Mouse (Mus musculus): Measurements from ENCODE around the gene Srms. TPM values are rescaled to one million over a fixed set of nuclear protein-coding genes. Genes with fewer than 3 reads are reported as not detected.

The Srms gene
- polyA plus RNA-seq, 1 experiment from 2014 or later: 0.22 TPM

DNA sequence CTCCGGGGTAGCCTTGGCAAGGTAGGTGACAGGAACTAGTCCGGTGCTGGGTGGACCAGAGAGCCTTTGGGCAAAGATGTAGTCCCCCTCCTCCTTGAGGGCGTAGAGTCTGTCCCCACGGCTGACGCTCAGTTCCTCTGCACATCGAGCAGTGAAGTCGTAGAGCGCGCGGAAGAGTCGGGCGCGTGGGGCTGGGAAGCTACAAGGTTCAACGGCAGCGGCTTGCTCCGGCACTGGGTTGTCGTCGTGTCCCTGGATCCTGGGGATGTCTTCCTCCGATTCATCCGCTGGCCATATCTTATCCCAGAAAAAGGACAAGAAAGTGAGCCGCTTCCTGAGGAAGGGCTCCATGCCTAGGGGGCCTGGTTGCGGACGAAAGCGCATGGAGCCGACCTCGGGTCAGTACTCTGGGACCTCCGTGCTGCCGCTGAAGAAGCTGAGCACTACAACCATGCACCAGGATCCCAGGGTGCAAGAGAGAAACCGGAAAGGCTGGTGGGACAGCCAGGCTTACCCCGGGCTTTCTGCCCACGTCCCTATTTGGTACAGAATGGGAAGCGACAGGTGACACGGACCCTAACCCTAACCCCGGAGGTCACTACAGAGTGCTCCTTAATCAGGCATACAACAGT is 480 bp downstream of the Srms start:
- H3K9me3 ChIP-seq (ENCODE audit: control insufficient read depth, low read length): no peaks in the 10 kb centered on the region
- DNase-seq (ENCODE audit: low spot score) (peak; percentile 43), ATAC-seq (ENCODE audit: low FRiP score) (no peak)
- 0 out of 2 replicates have a peak overlapping the region, but pooled peaks have one; percentile 37 for H3K9ac ChIP-seq (ENCODE audit: low read depth, low read length)
- 5% methylated on average over 34 of the region's 34 CpGs for WGBS
- no peak overlapping the region for H3K27ac ChIP-seq (ENCODE audit: low read depth, low read length)
- H3K27me3 ChIP-seq (ENCODE audit: control insufficient read depth, insufficient read depth, low read length): peaks cover 35% of the 10 kb centered on the region
- no peaks in the 10 kb centered on the region for H3K36me3 ChIP-seq (ENCODE audit: control insufficient read depth, insufficient read depth, low read length)
- H3K4me1 ChIP-seq (replicated peaks; ENCODE audit: control insufficient read depth, insufficient read depth, low read length): peaks cover 11% of the 10 kb centered on the region
- peak overlapping the region; percentile 24 for H3K4me3 ChIP-seq (ENCODE audit: low read depth, low read length)
- peak overlapping the region; percentile 54 for H3K4me2 ChIP-seq (replicated peaks; ENCODE audit: low read depth, low read length)

DNA sequence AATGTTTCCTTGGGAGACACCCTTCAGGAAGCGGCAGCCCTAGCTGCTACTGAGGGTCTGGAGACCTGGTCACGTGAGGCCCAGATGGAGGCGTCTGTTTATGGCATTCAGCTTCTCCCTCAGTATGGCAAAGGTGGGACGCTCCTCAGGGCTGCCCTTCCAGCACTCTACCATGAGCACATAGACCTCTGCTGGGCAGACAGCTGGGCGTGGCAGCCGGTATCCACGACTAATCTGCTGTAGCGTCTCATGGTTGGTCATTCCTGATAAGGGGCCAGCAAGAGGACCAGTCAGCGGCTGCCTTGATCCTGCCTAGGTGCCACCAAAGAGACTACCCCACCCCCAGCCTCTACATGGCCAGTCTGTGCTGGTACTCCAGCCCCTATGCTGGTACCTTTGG is 6.9 kb downstream of the Srms start:
- no peak for ATAC-seq (ENCODE audit: low FRiP score)
- no peak overlapping the region for H3K27ac ChIP-seq (ENCODE audit: low read depth, low read length)

GRCm38 (mm10) chr2:181205678-181206077 is 7.3 kb downstream of the Srms start:
- no peak overlapping the region for H3K4me2 ChIP-seq (replicated peaks; ENCODE audit: low read depth, low read length)
- 0 out of 2 replicates have a peak, but pooled peaks cover 2% of the 10 kb centered on the region for H3K27me3 ChIP-seq (ENCODE audit: control insufficient read depth, insufficient read depth, low read length)
- WGBS: 83% methylated on average over 5 of the region's 5 CpGs
- no peaks in the 10 kb centered on the region for H3K36me3 ChIP-seq (ENCODE audit: control insufficient read depth, insufficient read depth, low read length)
- H3K4me1 ChIP-seq (replicated peaks; ENCODE audit: control insufficient read depth, insufficient read depth, low read length): no peaks in the 10 kb centered on the region
- DNase-seq (ENCODE audit: low spot score) (no peak), ATAC-seq (ENCODE audit: low FRiP score) (no peak)
- no peaks in the 10 kb centered on the region for H3K9me3 ChIP-seq (ENCODE audit: control insufficient read depth, low read length)
- H3K9ac ChIP-seq (ENCODE audit: low read depth, low read length): no peak overlapping the region
- H3K4me3 ChIP-seq (ENCODE audit: low read depth, low read length): no peak overlapping the region
- H3K27ac ChIP-seq (ENCODE audit: low read depth, low read length): no peak overlapping the region

More for the DNA sequence above, 6.9 kb downstream of the Srms start:
- H3K4me2 ChIP-seq (replicated peaks; ENCODE audit: low read depth, low read length): no peak overlapping the region
- H3K27me3 ChIP-seq (ENCODE audit: control insufficient read depth, insufficient read depth, low read length): peaks cover 4% of the 10 kb centered on the region; the same call in 1 of the 2 replicates
- H3K4me1 ChIP-seq (replicated peaks; ENCODE audit: control insufficient read depth, insufficient read depth, low read length): no peaks in the 10 kb centered on the region
- no peaks in the 10 kb centered on the region for H3K36me3 ChIP-seq (ENCODE audit: control insufficient read depth, insufficient read depth, low read length)
- H3K9me3 ChIP-seq (ENCODE audit: control insufficient read depth, low read length): no peaks in the 10 kb centered on the region
- no peak for DNase-seq (ENCODE audit: low spot score)
- WGBS: 78% methylated on average over 9 of the region's 9 CpGs
- H3K9ac ChIP-seq (ENCODE audit: low read depth, low read length): no peak overlapping the region
- no peak overlapping the region for H3K4me3 ChIP-seq (ENCODE audit: low read depth, low read length)

DNA sequence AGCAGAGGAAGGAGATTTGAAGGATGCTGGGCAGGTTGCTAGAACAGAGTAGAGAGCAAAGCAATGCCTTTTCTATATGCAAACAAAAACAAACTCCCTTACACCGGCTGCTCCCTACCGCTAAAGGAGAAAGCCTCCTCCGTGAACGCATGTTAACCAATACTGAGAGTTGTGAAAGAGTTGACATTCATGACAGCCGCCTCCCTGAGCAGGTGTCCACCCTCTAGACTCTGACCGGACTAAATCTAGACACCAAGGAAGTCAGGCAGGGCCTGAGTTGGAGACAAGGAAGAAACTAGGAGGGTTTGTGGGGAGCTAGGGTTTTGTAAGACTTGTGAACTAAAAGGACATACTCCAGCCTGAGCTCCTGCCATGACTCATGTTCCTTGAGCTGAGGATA is 10.1 kb downstream of the Srms start:
- no peak for ATAC-seq (ENCODE audit: low FRiP score)
- DNase-seq (ENCODE audit: low spot score): no peak
- no peak overlapping the region for H3K9ac ChIP-seq (ENCODE audit: low read depth, low read length)
- no peaks in the 10 kb centered on the region for H3K9me3 ChIP-seq (ENCODE audit: control insufficient read depth, low read length)
- WGBS: 89% methylated on average over 6 of the region's 6 CpGs
- no peak overlapping the region for H3K4me3 ChIP-seq (ENCODE audit: low read depth, low read length)
- H3K4me1 ChIP-seq (replicated peaks; ENCODE audit: control insufficient read depth, insufficient read depth, low read length): no peaks in the 10 kb centered on the region
- H3K27me3 ChIP-seq (ENCODE audit: control insufficient read depth, insufficient read depth, low read length): no peaks in the 10 kb centered on the region
- H3K27ac ChIP-seq (ENCODE audit: low read depth, low read length): no peak overlapping the region
- no peaks in the 10 kb centered on the region for H3K36me3 ChIP-seq (ENCODE audit: control insufficient read depth, insufficient read depth, low read length)
- no peak overlapping the region for H3K4me2 ChIP-seq (replicated peaks; ENCODE audit: low read depth, low read length)

DNA sequence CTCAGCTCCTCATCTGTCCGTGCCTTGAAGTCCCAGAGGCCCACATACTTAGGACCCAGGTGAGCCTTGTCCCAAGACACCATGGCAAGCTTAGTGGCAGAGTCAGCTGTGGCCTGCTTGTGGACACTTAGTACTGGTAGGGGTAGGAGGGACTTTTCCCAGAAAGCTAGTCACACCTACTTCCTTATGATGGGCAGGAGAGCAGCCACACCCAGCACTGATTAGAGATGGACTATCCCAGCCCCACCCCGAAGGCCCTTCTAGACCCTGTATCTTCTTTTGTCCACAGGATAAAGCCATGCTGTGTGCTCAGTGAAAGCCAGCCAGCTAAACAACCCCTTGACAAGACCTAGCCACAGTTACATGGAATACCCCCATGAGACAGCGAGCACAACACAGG is 10.6 kb downstream of the Srms start, which contains the start of gene Ptk6:
TSS of gene Ptk6 (minus strand) at position 368 of the 400 bp plus-strand sequence.
- ATAC-seq (ENCODE audit: low FRiP score): no peak
- Histone ChIP-seq H3K27me3 (ENCODE audit: control insufficient read depth, insufficient read depth, low read length) (no peaks in the 10 kb centered on the region), H3K9me3 (ENCODE audit: control insufficient read depth, low read length) (no peaks in the 10 kb centered on the region), H3K36me3 (ENCODE audit: control insufficient read depth, insufficient read depth, low read length) (no peaks in the 10 kb centered on the region), H3K4me3 (ENCODE audit: low read depth, low read length) (no peak within 1 kb of the TSS), H3K27ac (ENCODE audit: low read depth, low read length) (no peak within 1 kb of the TSS), H3K4me1 (replicated peaks; ENCODE audit: control insufficient read depth, insufficient read depth, low read length) (no peaks in the 10 kb centered on the region), H3K4me2 (replicated peaks; ENCODE audit: low read depth, low read length) (no peak within 1 kb of the TSS), H3K9ac (ENCODE audit: low read depth, low read length) (no peak within 1 kb of the TSS)
- WGBS: 94% methylated on average over 3 of the region's 3 CpGs
- no peak for DNase-seq (ENCODE audit: low spot score)

DNA sequence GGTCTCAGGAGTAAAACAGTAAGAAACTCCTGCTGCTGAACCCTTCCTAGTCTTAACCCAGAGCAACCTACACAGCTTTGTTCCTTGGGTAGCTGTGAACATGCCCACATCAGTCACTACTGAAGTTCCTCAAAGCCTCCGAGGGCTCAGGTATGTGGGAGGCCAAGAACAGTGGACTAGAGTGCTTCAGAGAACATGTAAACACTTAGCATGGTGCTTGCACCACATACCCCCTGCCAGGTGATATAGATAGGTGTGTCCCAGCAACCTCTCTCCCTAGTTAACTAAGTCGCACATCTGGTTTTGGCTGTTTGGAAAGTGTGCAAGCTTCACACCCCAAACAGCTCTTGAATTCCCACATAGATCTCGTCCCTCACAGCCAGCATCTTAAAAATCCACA is 11.4 kb downstream of the Srms start:
- no peak for ATAC-seq (ENCODE audit: low FRiP score)
- DNase-seq (ENCODE audit: low spot score): no peak
- Histone ChIP-seq H3K36me3 (ENCODE audit: control insufficient read depth, insufficient read depth, low read length) (no peaks in the 10 kb centered on the region), H3K4me2 (replicated peaks; ENCODE audit: low read depth, low read length) (no peak overlapping the region), H3K27me3 (ENCODE audit: control insufficient read depth, insufficient read depth, low read length) (no peaks in the 10 kb centered on the region), H3K4me1 (replicated peaks; ENCODE audit: control insufficient read depth, insufficient read depth, low read length) (no peaks in the 10 kb centered on the region), H3K9ac (ENCODE audit: low read depth, low read length) (no peak overlapping the region), H3K4me3 (ENCODE audit: low read depth, low read length) (no peak overlapping the region), H3K9me3 (ENCODE audit: control insufficient read depth, low read length) (no peaks in the 10 kb centered on the region), H3K27ac (ENCODE audit: low read depth, low read length) (no peak overlapping the region)
- 74% methylated on average over 3 of the region's 3 CpGs for WGBS

- H3K4me2 ChIP-seq (replicated peaks; ENCODE audit: low read depth, low read length): no peak overlapping the region
- H3K9ac ChIP-seq (ENCODE audit: low read depth, low read length): no peak overlapping the region
- no peaks in the 10 kb centered on the region for H3K4me1 ChIP-seq (replicated peaks; ENCODE audit: control insufficient read depth, insufficient read depth, low read length)
- no peak for ATAC-seq (ENCODE audit: low FRiP score)
- H3K4me3 ChIP-seq (ENCODE audit: low read depth, low read length): no peak overlapping the region
- WGBS: 92% methylated on average over 4 of the region's 4 CpGs
- no peaks in the 10 kb centered on the region for H3K9me3 ChIP-seq (ENCODE audit: control insufficient read depth, low read length)
- H3K36me3 ChIP-seq (ENCODE audit: control insufficient read depth, insufficient read depth, low read length): no peaks in the 10 kb centered on the region
- H3K27ac ChIP-seq (ENCODE audit: low read depth, low read length): no peak overlapping the region
- H3K27me3 ChIP-seq (ENCODE audit: control insufficient read depth, insufficient read depth, low read length): no peaks in the 10 kb centered on the region
- DNase-seq (ENCODE audit: low spot score): no peak
Observed at GRCm38 (mm10) chr2:181196628-181197300, 16.2 kb downstream of the Srms start.

- no peaks in the 10 kb centered on the region for H3K9me3 ChIP-seq (ENCODE audit: control insufficient read depth, low read length)
- H3K27ac ChIP-seq (ENCODE audit: low read depth, low read length): no peak overlapping the region
- peaks cover 3% of the 10 kb centered on the region for H3K4me1 ChIP-seq (replicated peaks; ENCODE audit: control insufficient read depth, insufficient read depth, low read length)
- no peaks in the 10 kb centered on the region for H3K27me3 ChIP-seq (ENCODE audit: control insufficient read depth, insufficient read depth, low read length)
- 84% methylated on average over 3 of the region's 3 CpGs for WGBS
- H3K9ac ChIP-seq (ENCODE audit: low read depth, low read length): no peak overlapping the region
- DNase-seq (ENCODE audit: low spot score) (no peak), ATAC-seq (ENCODE audit: low FRiP score) (no peak)
- no peak overlapping the region for H3K4me2 ChIP-seq (replicated peaks; ENCODE audit: low read depth, low read length)
- no peak overlapping the region for H3K4me3 ChIP-seq (ENCODE audit: low read depth, low read length)
- no peaks in the 10 kb centered on the region for H3K36me3 ChIP-seq (ENCODE audit: control insufficient read depth, insufficient read depth, low read length)
Observed at GRCm38 (mm10) chr2:181193044-181193443, 19.9 kb downstream of the Srms start.

GRCm38 (mm10) chr2:181191936-181192335 is 21.0 kb downstream of the Srms start:
- Histone ChIP-seq H3K4me1 (replicated peaks; ENCODE audit: control insufficient read depth, insufficient read depth, low read length) (peaks cover 3% of the 10 kb centered on the region), H3K9me3 (ENCODE audit: control insufficient read depth, low read length) (no peaks in the 10 kb centered on the region), H3K4me2 (replicated peaks; ENCODE audit: low read depth, low read length) (no peak overlapping the region), H3K36me3 (ENCODE audit: control insufficient read depth, insufficient read depth, low read length) (no peaks in the 10 kb centered on the region), H3K9ac (ENCODE audit: low read depth, low read length) (no peak overlapping the region), H3K4me3 (ENCODE audit: low read depth, low read length) (no peak overlapping the region), H3K27me3 (ENCODE audit: control insufficient read depth, insufficient read depth, low read length) (no peaks in the 10 kb centered on the region), H3K27ac (ENCODE audit: low read depth, low read length) (no peak overlapping the region)
- ATAC-seq (ENCODE audit: low FRiP score) (no peak), DNase-seq (ENCODE audit: low spot score) (no peak)
- 58% methylated on average over 4 of the region's 4 CpGs for WGBS

Data from hindbrain, embryonic 11.5 days (tissue).